Mouse (Mus musculus) heart, postnatal 0 days (tissue): ENCODE data around the gene Pik3cd. TPM values are rescaled to one million over a fixed set of nuclear protein-coding genes. Genes with fewer than 3 reads are reported as not detected.

Experiments used
- ATAC-seq: fragments of 200-750 bp; cut with Nextera tagmentation; 2 replicates; pipeline ENCODE4 v1.8.0; 2017; ENCODE audit warnings: low read depth, moderate number of reproducible peaks, moderate library complexity; ENCODE audit not compliant: insufficient read depth
- DNase-seq: peaks from one replicate; pipeline ENCODE4 v3.0.0-alpha.2; 2016; ENCODE audit warnings: low spot score
- H3K27ac ChIP-seq: fragments of 300-500 bp; sonication (generic); 2 replicates; pipeline ENCODE4 v1.5.1; 2014; ENCODE audit warnings: low read depth, mild to moderate bottlenecking
- H3K27me3 ChIP-seq: fragments of 300-500 bp; sonication (generic); 2 replicates; pipeline ENCODE4 v1.6.1; 2014; ENCODE audit warnings: low read length, mixed read lengths; ENCODE audit not compliant: control insufficient read depth, insufficient read depth
- H3K36me3 ChIP-seq: fragments of 300-500 bp; sonication (generic); replicated peaks from 2 replicates; pipeline ENCODE4 v1.6.1; 2014; ENCODE audit warnings: low read length, mixed read lengths; ENCODE audit not compliant: control insufficient read depth, insufficient read depth
- H3K4me1 ChIP-seq: fragments of 300-500 bp; sonication (generic); 2 replicates; pipeline ENCODE4 v1.6.1; 2014; ENCODE audit warnings: antibody characterized with exemption; ENCODE audit not compliant: control insufficient read depth, insufficient read depth
- H3K4me2 ChIP-seq: fragments of 300-500 bp; sonication (generic); 2 replicates; pipeline ENCODE4 v1.6.1; 2014; ENCODE audit warnings: low read depth, mild to moderate bottlenecking, low read length, moderate library complexity
- H3K4me3 ChIP-seq: fragments of 300-500 bp; sonication (generic); 2 replicates; pipeline ENCODE4 v1.5.1; 2014; ENCODE audit warnings: low read depth, low read length
- H3K9ac ChIP-seq: fragments of 300-500 bp; sonication (generic); replicated peaks from 2 replicates; pipeline ENCODE4 v1.6.1; 2014; ENCODE audit warnings: low read depth, low read length, mixed read lengths
- H3K9me3 ChIP-seq: fragments of 300-500 bp; sonication (generic); replicated peaks from 2 replicates; pipeline ENCODE4 v1.6.1; 2016; ENCODE audit warnings: low read length; ENCODE audit not compliant: control insufficient read depth
- CTCF ChIP-seq: IDR thresholded peaks from 2 replicates; pipeline ENCODE4 v1.5.1; 2016; ENCODE audit warnings: antibody characterized with exemption, control low read depth, low read depth
- EP300 ChIP-seq: IDR thresholded peaks from 2 replicates; pipeline ENCODE4 v1.6.1; 2016; ENCODE audit warnings: antibody characterized with exemption, low read depth
- WGBS: fragments of 180-500 bp; shearing (Covaris S2); extraction: QIAGEN DNeasy Blood & Tissue Kit; methylation state at CpG from one replicate; pipeline ENCODE4 v1.1.7; 2014; 5-methylcytosine and 5-hydroxymethylcytosine counted together
- polyA plus RNA-seq: library from polyadenylated mRNA; unstranded; fragments of >200 nt; fragmentation: Nextera tagmentation; extraction: Ambion mirVana; gene quantifications from 2 replicates; pipeline ENCODE4 v1.2.1, GENCODE M21; 2015
- total RNA-seq: library from RNA; depleted of rRNA; stranded (reverse); fragments of >200 nt; gene quantifications from 2 replicates; pipeline ENCODE4 v1.2.3, GENCODE M21; 2014; ENCODE audit warnings: low replicate concordance

Pik3cd gene
- total and polyA plus RNA-seq, 2 experiments from 2014 or later = 1.3 to 14.8 TPM

- Histone ChIP-seq H3K9me3 (no peaks in the 10 kb centered on the region), H3K4me2 (no peak overlapping the region), H3K4me1 (peaks cover under 1% of the 10 kb centered on the region; the same call in 1 of the 2 replicates), H3K9ac (no peak overlapping the region), H3K36me3 (no peaks in the 10 kb centered on the region), H3K27me3 (0 out of 2 replicates have a peak, but pooled peaks cover 6% of the 10 kb centered on the region), H3K27ac (no peak overlapping the region), H3K4me3 (no peak overlapping the region)
- ATAC-seq (no peak), DNase-seq (no peak)
- 75% methylated on average over 11 of the region's 11 CpGs for WGBS
- TF ChIP-seq CTCF (no peak), EP300 (no peak)
Observed at GRCm38 (mm10) chr4:149684841-149685623, 17.3 kb downstream of the Pik3cd start.

GRCm38 (mm10) chr4:149683875-149684274, 18.5 kb downstream of the Pik3cd start:
- no peak overlapping the region for H3K4me2 ChIP-seq
- H3K9me3 ChIP-seq = no peaks in the 10 kb centered on the region
- H3K27me3 ChIP-seq = 0 out of 2 replicates have a peak, but pooled peaks cover 6% of the 10 kb centered on the region
- no peak overlapping the region for H3K4me3 ChIP-seq
- TF ChIP-seq EP300 (no peak), CTCF (no peak)
- DNase-seq (no peak), ATAC-seq (no peak)
- WGBS = 28% methylated on average over 7 of the region's 7 CpGs
- H3K9ac ChIP-seq = no peak overlapping the region
- no peak overlapping the region for H3K27ac ChIP-seq
- no peaks in the 10 kb centered on the region for H3K4me1 ChIP-seq
- no peaks in the 10 kb centered on the region for H3K36me3 ChIP-seq

GRCm38 (mm10) chr4:149679056-149679770, 23.2 kb downstream of the Pik3cd start:
- WGBS = 50% methylated on average over 11 of the region's 11 CpGs
- no peaks in the 10 kb centered on the region for H3K36me3 ChIP-seq
- H3K9me3 ChIP-seq = no peaks in the 10 kb centered on the region
- H3K4me1 ChIP-seq = peaks cover 10% of the 10 kb centered on the region; the same call in 1 of the 2 replicates
- no peak overlapping the region for H3K4me2 ChIP-seq
- no peak overlapping the region for H3K4me3 ChIP-seq
- ATAC-seq = no peak
- H3K27me3 ChIP-seq = peaks cover 6% of the 10 kb centered on the region; the same call in 1 of the 2 replicates
- DNase-seq = no peak
- TF ChIP-seq CTCF = no peak
- TF ChIP-seq EP300 = 0 out of 2 replicates have a peak, but pooled peaks have one; percentile 25
- H3K27ac ChIP-seq = no peak overlapping the region
- no peak overlapping the region for H3K9ac ChIP-seq

- no peak for ATAC-seq
- no peak for DNase-seq
- Histone ChIP-seq H3K9ac (no peak overlapping the region), H3K4me2 (no peak overlapping the region), H3K27ac (no peak overlapping the region), H3K9me3 (no peaks in the 10 kb centered on the region), H3K4me3 (no peak overlapping the region), H3K36me3 (no peaks in the 10 kb centered on the region), H3K27me3 (peaks cover 11% of the 10 kb centered on the region), H3K4me1 (peaks cover 10% of the 10 kb centered on the region; the same call in 1 of the 2 replicates)
- TF ChIP-seq EP300 = no peak
- TF ChIP-seq CTCF = no peak
- 56% methylated on average over 1 of the region's 1 CpGs for WGBS
Observed at GRCm38 (mm10) chr4:149678006-149678405, 24.4 kb downstream of the Pik3cd start.

GRCm38 (mm10) chr4:149675378-149676261, 26.8 kb downstream of the Pik3cd start:
- no peaks in the 10 kb centered on the region for H3K9me3 ChIP-seq
- 3% methylated on average over 58 of the region's 60 CpGs for WGBS
- H3K27me3 ChIP-seq = peaks cover 11% of the 10 kb centered on the region
- H3K9ac ChIP-seq = peak overlapping the region; percentile 41; the same call in 1 of the 2 replicates
- peak overlapping the region; percentile 59 for H3K4me3 ChIP-seq
- H3K27ac ChIP-seq = no peak overlapping the region
- peak overlapping the region; percentile 91 for H3K4me2 ChIP-seq
- peak; percentile 54 for DNase-seq
- TF ChIP-seq CTCF = no peak
- TF ChIP-seq EP300 = no peak
- H3K4me1 ChIP-seq = peaks cover 10% of the 10 kb centered on the region; the same call in 1 of the 2 replicates
- peak; percentile 93 for ATAC-seq
- H3K36me3 ChIP-seq = no peaks in the 10 kb centered on the region
